Mouse (Mus musculus) layer of hippocampus, postnatal 14 days (tissue): Measurements from ENCODE around the gene Map1lc3a. TPM values are rescaled to one million over a fixed set of nuclear protein-coding genes. Genes with fewer than 3 reads are reported as not detected.

Source experiments
- DNase-seq, 2 experiments: peaks; one replicate each; pipeline ENCODE4 v3.0.0; 2021 to 2022; ENCODE audit warnings: low spot score in 2 of 2, mixed read lengths in 1 of 2
- long read RNA-seq, 2 experiments: library from polyadenylated mRNA; stranded (forward); transcript quantifications; one replicate each; pipeline ENCODE4 v2.0.0; 2021
- total RNA-seq, 2 experiments: library from RNA; stranded (reverse); gene quantifications; 2 replicates each; pipeline ENCODE4 v1.2.3; 2021

The Map1lc3a gene
- total RNA-seq, result 100 to 1,000 TPM; 359 to 363 TPM
- long read RNA-seq, experiment 1, transcript Map1lc3a-201 (4 exons, 1,112 nt), result major isoform, 86 of 113 reads
- long read RNA-seq, experiment 1, transcript Map1lc3a-203 (3 exons, 826 nt), result minor isoform, 20 of 113 reads
- long read RNA-seq, experiment 1, partial matches to known transcripts, result 6 of 113 reads
- long read RNA-seq, experiment 1, other reads (novel, unspliced or antisense), result 1 of 113 reads
- long read RNA-seq, experiment 2, transcript Map1lc3a-201 (4 exons, 1,112 nt), result major isoform, 189 of 246 reads
- long read RNA-seq, experiment 2, transcript Map1lc3a-203 (3 exons, 826 nt), result minor isoform, 48 of 246 reads
- long read RNA-seq, experiment 2, partial matches to known transcripts, result 7 of 246 reads
- long read RNA-seq, experiment 2, other reads (novel, unspliced or antisense), result 2 of 246 reads

GRCm38 (mm10) chr2:155276195-155276594 lies at the start of gene Map1lc3a:
Gene Map1lc3a (plus strand): TSS chr2:155276297.
- peak; percentile 98 to 99 for DNase-seq

DNA sequence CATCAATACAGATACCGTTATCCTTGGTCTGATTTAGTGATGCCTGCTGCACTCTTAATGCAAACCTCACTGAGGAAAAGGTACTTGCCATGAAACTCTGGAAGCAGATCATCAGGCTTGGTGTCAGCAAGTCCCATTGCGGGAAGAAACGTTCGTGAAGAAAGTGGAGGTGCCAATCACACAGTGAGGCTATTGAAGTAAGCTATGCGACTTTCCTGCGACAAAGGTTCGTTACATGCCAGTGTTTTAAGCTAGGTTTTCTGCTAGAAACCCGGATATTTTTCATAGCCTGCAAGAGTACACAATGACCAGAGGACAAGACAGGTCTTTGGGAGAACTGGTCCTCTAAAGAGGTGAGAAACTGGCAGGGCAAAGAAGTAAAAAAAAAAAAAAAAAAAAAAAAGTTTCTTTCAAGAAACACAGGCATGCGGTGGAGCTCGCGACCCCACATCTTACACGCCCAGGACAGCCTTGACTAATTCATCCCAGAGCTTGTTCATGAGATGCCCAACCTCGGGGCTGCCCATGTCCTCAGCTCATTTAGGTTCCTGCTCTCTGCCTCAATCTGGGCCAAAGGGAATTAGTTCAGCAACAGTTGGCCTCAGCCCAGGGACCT lies 40.2 kb upstream of the Map1lc3a start:
- no peak for DNase-seq

GRCm38 (mm10) chr2:155236362-155236992 lies 39.6 kb upstream of the Map1lc3a start, which contains the start of gene Dynlrb1:
Gene Dynlrb1 (plus strand): TSS chr2:155236533.
- DNase-seq, result peak; percentile 99 to 100

DNA sequence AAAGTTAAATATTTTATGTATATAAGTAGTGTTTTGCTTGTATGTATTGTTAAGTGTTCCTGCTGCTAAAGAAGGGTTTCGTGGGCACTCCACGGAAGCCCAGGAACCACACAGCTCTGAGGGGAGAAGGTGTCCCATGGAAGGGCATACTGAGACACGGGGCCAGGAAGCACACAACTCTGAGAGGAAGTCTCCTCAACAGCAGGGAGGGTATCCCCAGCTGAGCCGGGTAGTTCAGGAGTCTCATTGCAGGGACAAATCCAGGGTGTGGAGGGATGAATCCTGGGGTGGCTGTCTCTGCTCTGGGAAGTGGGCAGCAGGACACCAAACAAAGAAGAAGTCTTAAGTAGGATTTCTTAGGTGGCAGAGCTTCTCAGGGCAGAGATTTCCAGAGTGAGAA lies 38.8 kb upstream of the Map1lc3a start:
- no peak for DNase-seq

GRCm38 (mm10) chr2:155240915-155241314 lies 35.2 kb upstream of the Map1lc3a start:
- no peak for DNase-seq

GRCm38 (mm10) chr2:155242296-155242855 lies 33.7 kb upstream of the Map1lc3a start:
- no peak for DNase-seq

DNA sequence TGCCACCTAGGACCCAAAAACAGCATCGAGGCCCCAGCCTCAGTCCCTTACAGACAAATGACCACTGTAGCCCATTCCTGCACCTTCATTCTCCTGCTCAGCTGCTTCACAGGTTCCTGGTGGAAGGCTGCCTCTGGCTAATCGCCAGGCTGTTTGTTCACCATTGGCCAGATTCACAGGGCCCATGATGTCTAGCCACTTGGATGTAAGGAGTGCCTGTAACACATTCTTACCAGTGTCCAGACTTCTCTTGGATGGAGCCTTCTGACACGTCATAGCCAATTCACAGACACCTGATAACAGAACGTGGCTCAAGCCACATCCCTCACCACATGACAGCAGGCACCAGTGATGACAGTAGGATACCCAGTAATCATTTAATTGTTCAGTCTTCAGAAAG lies 29.9 kb upstream of the Map1lc3a start:
- no peak for DNase-seq

DNA sequence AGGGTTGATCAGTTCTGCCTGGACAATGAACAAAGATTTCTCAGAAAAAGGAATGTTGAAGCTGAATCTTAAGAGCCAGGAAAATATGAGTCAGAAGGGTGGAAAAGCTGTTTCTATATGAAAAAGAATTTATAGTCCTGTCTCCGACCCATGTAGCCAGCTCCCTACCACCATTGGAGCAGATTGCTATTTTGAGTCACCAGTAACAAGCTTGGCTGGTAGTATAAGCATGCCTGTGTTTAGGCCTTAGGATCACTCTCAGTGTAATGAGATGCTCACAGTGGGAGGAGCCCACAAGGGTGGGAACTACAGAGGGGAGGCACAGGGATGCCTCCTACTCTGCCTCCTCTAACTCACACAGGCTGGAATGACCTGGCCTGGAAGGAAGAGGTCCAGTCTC lies 27.9 kb upstream of the Map1lc3a start:
- no peak for DNase-seq

DNA sequence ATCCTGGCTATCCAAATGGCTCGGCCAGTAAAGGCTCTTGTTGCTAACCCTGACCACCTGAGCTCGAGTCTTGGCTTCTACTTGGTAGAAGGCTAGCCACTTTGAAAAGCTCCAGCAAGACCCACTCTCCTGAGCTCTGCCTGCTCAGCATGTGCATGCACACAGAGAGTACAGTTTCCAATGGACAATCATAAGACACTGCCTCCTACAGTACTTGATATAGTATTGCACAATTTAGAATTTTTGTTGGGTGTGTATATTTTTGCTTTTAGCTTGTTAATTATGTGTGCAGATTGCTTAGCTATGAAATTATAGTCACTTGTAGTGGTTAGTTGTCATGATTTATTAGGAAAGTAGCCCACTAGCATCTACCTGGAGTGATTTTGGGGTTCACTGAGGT lies 27.4 kb upstream of the Map1lc3a start:
- no peak for DNase-seq

- DNase-seq, result no peak
Measured at GRCm38 (mm10) chr2:155249588-155249987, 26.5 kb upstream of the Map1lc3a start.

DNA sequence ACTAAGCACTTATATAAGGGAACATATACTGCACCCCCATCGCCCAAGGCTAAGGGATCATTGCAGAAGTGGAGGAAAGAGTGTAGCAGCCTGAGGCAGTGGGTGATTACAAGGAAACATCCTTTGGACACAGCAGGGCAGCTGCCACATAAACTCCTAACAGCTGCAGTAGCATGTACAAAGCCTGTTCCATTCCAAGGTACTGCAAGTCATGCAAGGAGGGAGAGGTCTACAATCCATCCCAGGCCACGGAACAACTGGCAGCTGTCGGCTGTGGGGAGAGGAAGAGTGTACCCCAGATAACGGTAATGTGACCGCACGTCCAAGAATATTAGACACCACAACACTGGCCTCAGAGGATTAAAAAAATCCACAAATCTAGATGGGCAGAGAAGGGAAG lies 10.6 kb upstream of the Map1lc3a start:
- no peak for DNase-seq

DNA sequence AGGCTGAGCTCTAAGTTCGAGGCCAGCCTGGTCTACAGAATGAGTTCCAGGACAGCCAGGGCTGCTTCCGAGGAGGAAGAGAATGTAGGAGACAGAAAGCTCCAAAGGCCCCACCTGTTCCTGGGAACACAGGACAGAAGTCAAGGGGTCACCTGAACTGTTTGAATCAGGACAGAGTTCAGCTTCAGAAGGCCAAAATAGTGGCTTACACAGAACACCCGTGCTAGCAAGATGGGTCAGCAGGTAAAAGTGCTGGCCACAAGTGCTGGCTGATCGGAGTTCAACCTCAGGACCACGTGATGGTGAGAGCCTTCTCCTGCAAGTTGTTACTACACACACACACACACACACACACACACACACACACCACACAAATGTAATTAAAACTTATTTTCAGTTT lies 9.2 kb upstream of the Map1lc3a start:
- no peak for DNase-seq

DNA sequence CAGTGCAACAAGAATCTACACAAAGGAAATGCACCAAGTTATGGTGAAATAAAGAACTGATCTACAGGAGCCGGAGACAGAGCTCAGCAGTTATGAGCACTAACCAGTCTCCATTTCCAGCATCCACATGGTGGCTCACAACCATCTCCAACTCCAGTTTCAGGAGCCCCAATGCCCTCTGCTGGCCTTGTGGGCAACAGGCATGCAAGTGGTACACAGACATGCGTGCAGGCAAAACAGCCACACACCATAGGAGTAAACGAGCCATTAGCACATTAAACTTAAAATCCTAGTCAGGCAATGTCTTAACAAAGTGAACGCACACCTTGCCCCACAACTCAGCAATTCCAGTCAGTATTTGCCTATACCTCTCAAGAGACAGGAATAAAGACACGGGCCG lies 4.1 kb upstream of the Map1lc3a start:
- no peak for DNase-seq

DNA sequence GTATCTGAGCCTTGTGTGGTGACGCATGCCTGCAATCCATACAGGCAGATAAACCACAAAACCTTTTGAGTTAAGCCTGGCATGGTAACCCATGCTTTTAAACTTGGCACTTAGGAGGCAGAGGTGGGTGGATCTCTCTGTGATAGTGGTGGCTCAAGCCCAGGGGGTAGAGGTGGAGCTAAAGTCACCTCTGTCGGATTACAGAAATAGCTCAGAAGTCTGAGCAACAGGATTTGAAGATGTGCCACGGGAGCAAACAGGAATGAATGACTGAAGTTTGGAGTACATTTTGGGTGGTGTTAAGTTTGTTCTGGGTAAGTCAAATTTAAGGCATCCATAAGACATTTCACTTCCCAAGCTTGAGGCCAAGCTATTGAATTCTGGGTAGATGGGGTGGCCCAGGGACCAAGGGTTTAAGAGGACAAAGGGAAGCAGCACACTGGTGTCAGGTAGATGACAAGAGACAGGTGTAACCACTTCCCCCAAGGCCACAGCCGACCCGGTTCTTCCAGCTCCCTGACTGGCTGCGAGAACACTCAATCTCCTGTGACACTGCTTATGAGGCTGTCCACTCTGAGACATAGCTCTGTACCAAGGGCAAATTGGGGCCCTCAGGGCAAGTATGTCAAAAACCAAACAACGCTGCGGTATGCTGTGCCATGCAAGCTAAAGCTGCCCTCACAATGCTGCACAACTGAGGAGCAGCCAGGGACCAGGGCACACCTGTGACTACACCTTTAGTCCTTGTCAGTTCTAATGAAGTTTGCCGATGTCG lies 3.5 kb upstream of the Map1lc3a start:
- DNase-seq, result no peak

DNA sequence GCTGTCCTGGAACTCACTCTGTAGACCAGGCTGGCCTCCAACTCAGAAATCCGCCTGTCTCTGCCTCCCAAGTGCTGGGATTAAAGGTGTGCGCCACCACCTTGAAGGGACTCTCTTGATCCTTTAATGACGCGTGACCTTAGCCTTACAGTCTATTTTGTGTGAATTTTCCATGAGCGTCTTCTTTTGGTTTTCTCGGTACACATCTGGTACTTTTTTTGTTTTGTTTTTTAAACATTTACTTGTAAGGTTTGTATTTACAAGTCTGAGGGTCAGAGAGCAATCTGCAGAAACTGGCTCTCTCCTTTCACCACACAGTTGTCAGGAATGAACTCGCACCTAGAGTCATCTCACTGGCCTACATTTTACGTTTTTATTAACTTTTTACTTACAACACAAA lies 2.5 kb upstream of the Map1lc3a start:
- no peak for DNase-seq

- DNase-seq, result peak in 1 of 2 experiments; percentile 49
Measured at GRCm38 (mm10) chr2:155276621-155277175, 601 bp downstream of the Map1lc3a start.

DNA sequence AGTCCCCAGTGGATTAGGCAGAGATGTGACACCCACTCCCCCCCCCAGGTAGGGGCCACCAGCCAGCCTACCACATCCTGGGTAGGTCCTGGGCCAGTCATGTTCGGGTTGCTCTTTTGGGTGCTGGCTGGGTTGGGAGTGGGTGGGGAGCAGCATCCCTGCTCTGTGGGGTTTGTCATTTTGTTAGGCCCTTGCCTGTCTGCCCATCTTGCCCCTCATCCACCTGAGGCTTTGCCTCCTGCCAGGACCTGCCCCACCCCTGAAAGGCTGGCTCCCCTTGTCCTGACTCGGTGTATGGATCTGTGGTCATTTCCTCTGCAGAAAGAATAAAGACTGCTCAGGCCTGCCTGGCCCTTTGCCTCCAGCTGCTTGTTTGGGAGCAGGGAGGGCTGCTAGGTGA lies 1.6 kb downstream of the Map1lc3a start:
- DNase-seq, result no peak

GRCm38 (mm10) chr2:155278361-155278760 lies 2.3 kb downstream of the Map1lc3a start:
- DNase-seq, result no peak

DNA sequence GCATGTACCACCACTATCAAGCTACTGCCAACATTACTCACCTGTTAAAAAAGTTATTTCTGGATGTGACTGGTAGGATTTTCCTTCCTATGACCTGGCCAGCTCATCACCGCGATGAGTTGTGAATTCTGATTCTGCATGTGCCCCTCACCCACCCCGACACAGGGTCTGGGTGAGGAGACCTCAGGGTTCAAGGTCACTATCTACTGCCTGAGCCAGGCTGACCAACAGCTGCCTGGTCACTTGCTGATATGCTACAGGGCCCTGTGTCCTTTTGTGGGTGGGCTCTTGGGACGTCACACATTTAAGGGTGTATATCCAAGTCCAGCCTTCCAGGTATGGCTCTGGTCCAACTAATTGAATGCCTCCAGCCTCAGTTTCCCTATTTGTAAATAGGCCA lies 3.1 kb downstream of the Map1lc3a start:
- DNase-seq, result no peak

GRCm38 (mm10) chr2:155280116-155280515 lies 4.0 kb downstream of the Map1lc3a start:
- DNase-seq, result no peak

DNA sequence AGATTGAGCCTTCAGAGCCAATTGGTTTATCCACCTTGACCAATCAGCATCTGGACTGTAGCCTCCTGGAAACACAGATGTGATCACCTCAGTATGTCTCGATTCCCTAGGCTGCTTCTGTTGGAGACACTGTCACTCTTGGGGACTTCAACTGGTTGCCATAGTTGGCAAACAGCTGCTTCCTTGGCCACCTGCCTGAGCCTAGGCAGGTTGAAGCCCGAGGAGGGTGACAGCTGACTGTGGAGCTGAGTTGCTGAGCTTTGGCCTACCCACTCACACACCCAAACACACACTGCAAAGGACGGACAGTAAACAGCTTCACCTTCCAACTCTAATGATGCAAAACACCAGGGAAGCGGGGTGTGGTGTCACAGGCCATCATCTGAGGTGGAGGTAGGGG lies 7.7 kb downstream of the Map1lc3a start:
- DNase-seq, result no peak
